Mouse (Mus musculus): ENCODE measurements around the gene Kcnip1. TPM values are rescaled to one million over a fixed set of nuclear protein-coding genes. Genes with fewer than 3 reads are reported as not detected.
A peak's percentile ranks its signal among the peaks of the same experiment; 100 is the strongest.

Gene Kcnip1
- polyA plus RNA-seq, 2 experiments, result 0.10 to 0.25 TPM

DNA sequence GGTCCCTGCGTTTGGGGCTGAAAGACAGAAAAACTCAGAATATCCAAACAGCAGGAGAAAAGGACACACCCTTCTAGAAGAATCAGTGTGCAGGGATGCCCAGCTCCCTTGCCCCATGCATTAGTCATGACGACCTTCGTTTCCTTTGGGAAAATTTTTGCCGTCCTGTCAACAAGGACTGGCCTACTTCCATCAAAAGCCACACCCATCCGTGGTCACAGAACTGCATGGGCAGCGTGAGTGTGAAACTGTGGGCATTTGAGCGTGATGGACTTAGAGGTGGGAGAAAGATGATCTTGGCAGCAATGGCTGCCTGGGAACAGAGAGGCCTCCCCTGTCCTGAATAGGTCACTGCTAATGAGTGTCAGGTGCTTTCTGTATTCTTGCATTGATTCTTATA, 20.8 kb downstream of the Kcnip1 start:
- H3K4me3 ChIP-seq (ENCODE audit: insufficient read depth in 1 of 2, low read depth in 2 of 2, low read length in 2 of 2), result no peak overlapping the region
- H3K9me3 ChIP-seq (ENCODE audit: control insufficient read depth, low read length), result no peaks in the 10 kb centered on the region
- no peaks in the 10 kb centered on the region for H3K36me3 ChIP-seq (replicated peaks; ENCODE audit: control insufficient read depth, insufficient read depth, low read depth)
- no peak overlapping the region for H3K4me2 ChIP-seq (ENCODE audit: low read depth)
- no peaks in the 10 kb centered on the region for H3K4me1 ChIP-seq (replicated peaks; ENCODE audit: control insufficient read depth in 2 of 2, insufficient read depth in 2 of 2, low read length in 1 of 2)
- TF ChIP-seq CTCF (IDR thresholded peaks at IDR 0.05; ENCODE audit: low read depth) (no peak), EP300 (IDR thresholded peaks at IDR 0.05; ENCODE audit: low read depth) (no peak)
- H3K27me3 ChIP-seq (ENCODE audit: control insufficient read depth, insufficient read depth, low read length), result no peaks in the 10 kb centered on the region
- WGBS (ENCODE audit: insufficient replicate concordance), result 57% methylated on average over 7 of the region's 7 CpGs
- H3K9ac ChIP-seq (replicated peaks), result no peak overlapping the region
- no peak for DNase-seq (ENCODE audit: low read depth in 3 of 3, low spot score in 3 of 3)
- H3K27ac ChIP-seq, result no peak overlapping the region
- ATAC-seq (ENCODE audit: insufficient read depth), result no peak

GRCm38 (mm10) chr11:33969199-33969598, 23.8 kb downstream of the Kcnip1 start:
- H3K27me3 ChIP-seq (ENCODE audit: control insufficient read depth, insufficient read depth, low read length), result no peaks in the 10 kb centered on the region
- TF ChIP-seq CTCF (IDR thresholded peaks at IDR 0.05; ENCODE audit: low read depth) (no peak), EP300 (IDR thresholded peaks at IDR 0.05; ENCODE audit: low read depth) (no peak)

GRCm38 (mm10) chr11:33967708-33968107, 25.2 kb downstream of the Kcnip1 start:
- ATAC-seq (ENCODE audit: insufficient read depth) (no peak), DNase-seq (ENCODE audit: low read depth in 3 of 3, low spot score in 3 of 3) (peak in 1 of 3 experiments; percentile 26)
- no peaks in the 10 kb centered on the region for H3K4me1 ChIP-seq (replicated peaks; ENCODE audit: control insufficient read depth in 2 of 2, insufficient read depth in 2 of 2, low read length in 1 of 2)
- TF ChIP-seq EP300 (IDR thresholded peaks at IDR 0.05; ENCODE audit: low read depth) (no peak), CTCF (IDR thresholded peaks at IDR 0.05; ENCODE audit: low read depth) (no peak)
- H3K9me3 ChIP-seq (ENCODE audit: control insufficient read depth, low read length), result no peaks in the 10 kb centered on the region
- no peak overlapping the region for H3K4me3 ChIP-seq (ENCODE audit: insufficient read depth in 1 of 2, low read depth in 2 of 2, low read length in 2 of 2)
- H3K27ac ChIP-seq, result no peak overlapping the region
- 4% methylated on average over 4 of the region's 4 CpGs for WGBS (ENCODE audit: insufficient replicate concordance)
- no peaks in the 10 kb centered on the region for H3K27me3 ChIP-seq (ENCODE audit: control insufficient read depth, insufficient read depth, low read length)
- H3K4me2 ChIP-seq (ENCODE audit: low read depth), result no peak overlapping the region
- H3K9ac ChIP-seq (replicated peaks), result no peak overlapping the region
- H3K36me3 ChIP-seq (replicated peaks; ENCODE audit: control insufficient read depth, insufficient read depth, low read depth), result no peaks in the 10 kb centered on the region

More at GRCm38 (mm10) chr11:33969199-33969598, 23.8 kb downstream of the Kcnip1 start:
- DNase-seq (ENCODE audit: low read depth in 3 of 3, low spot score in 3 of 3) (no peak), ATAC-seq (ENCODE audit: insufficient read depth) (no peak)
- Histone ChIP-seq H3K27ac (no peak overlapping the region), H3K4me3 (ENCODE audit: insufficient read depth in 1 of 2, low read depth in 2 of 2, low read length in 2 of 2) (no peak overlapping the region), H3K36me3 (replicated peaks; ENCODE audit: control insufficient read depth, insufficient read depth, low read depth) (no peaks in the 10 kb centered on the region), H3K9me3 (ENCODE audit: control insufficient read depth, low read length) (no peaks in the 10 kb centered on the region), H3K4me1 (replicated peaks; ENCODE audit: control insufficient read depth in 2 of 2, insufficient read depth in 2 of 2, low read length in 1 of 2) (no peaks in the 10 kb centered on the region), H3K4me2 (ENCODE audit: low read depth) (no peak overlapping the region), H3K9ac (replicated peaks) (no peak overlapping the region)
- 43% methylated on average over 3 of the region's 3 CpGs for WGBS (ENCODE audit: insufficient replicate concordance)

GRCm38 (mm10) chr11:33965380-33965779, 27.6 kb downstream of the Kcnip1 start:
- Histone ChIP-seq H3K4me3 (ENCODE audit: insufficient read depth in 1 of 2, low read depth in 2 of 2, low read length in 2 of 2) (no peak overlapping the region), H3K9ac (replicated peaks) (no peak overlapping the region), H3K4me2 (ENCODE audit: low read depth) (no peak overlapping the region), H3K27ac (no peak overlapping the region), H3K36me3 (replicated peaks; ENCODE audit: control insufficient read depth, insufficient read depth, low read depth) (no peaks in the 10 kb centered on the region), H3K9me3 (ENCODE audit: control insufficient read depth, low read length) (no peaks in the 10 kb centered on the region), H3K27me3 (ENCODE audit: control insufficient read depth, insufficient read depth, low read length) (no peaks in the 10 kb centered on the region), H3K4me1 (replicated peaks; ENCODE audit: control insufficient read depth in 2 of 2, insufficient read depth in 2 of 2, low read length in 1 of 2) (no peaks in the 10 kb centered on the region)
- no peak for ATAC-seq (ENCODE audit: insufficient read depth)
- TF ChIP-seq EP300 (IDR thresholded peaks at IDR 0.05; ENCODE audit: low read depth), result no peak
- TF ChIP-seq CTCF (IDR thresholded peaks at IDR 0.05; ENCODE audit: low read depth), result peak; percentile 17; the same call in 1 of the 2 replicates
- DNase-seq (ENCODE audit: low read depth in 3 of 3, low spot score in 3 of 3), result no peak
- WGBS (ENCODE audit: insufficient replicate concordance), result 10% methylated on average over 2 of the region's 2 CpGs

DNA sequence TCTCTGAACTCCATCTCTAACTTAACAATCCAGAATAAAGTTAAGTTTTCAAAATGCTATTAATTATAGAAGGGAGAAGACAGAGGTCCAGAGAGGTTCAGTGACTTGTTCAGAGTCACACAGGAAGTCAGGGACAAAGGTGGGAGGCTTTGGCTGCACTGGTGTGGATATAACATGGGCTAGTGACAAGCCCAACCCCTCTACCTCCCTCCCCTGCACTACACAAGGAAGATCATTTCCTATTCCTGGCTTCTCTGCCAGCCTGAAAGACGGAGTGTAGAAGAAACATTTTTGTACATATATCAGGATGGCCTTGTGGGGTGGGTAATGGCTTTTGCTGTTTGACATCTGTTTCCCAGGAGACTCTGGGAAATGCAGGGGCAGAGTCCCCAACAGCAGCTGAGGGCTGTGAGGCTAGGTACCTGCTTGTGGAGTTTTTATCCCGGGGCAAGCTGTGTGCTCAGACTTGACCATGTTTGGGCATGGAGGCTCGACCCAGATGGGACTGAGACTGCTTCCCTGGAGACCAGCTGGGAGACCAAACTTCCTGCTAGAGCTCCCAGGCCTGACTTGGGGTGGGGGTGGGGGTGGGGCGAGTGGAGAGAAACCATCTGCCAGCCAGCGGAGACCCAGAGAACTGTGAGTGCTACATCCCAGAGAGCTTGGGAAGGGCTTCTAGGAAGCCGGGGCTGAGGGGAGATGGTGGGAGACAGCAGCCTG, 30.1 kb downstream of the Kcnip1 start, which contains the start of gene Kcnmb1:
Gene Kcnmb1 (plus strand): TSS at position 326 of the 720 bp plus-strand sequence.
- no peak within 1 kb of the TSS for H3K27ac ChIP-seq
- no peak for DNase-seq (ENCODE audit: low read depth in 3 of 3, low spot score in 3 of 3)
- H3K4me2 ChIP-seq (ENCODE audit: low read depth), result no peak within 1 kb of the TSS
- no peak for ATAC-seq (ENCODE audit: insufficient read depth)
- no peaks in the 10 kb centered on the region for H3K27me3 ChIP-seq (ENCODE audit: control insufficient read depth, insufficient read depth, low read length)
- H3K9me3 ChIP-seq (ENCODE audit: control insufficient read depth, low read length), result no peaks in the 10 kb centered on the region
- no peak within 1 kb of the TSS for H3K4me3 ChIP-seq (ENCODE audit: insufficient read depth in 1 of 2, low read depth in 2 of 2, low read length in 2 of 2)
- H3K9ac ChIP-seq (replicated peaks), result no peak within 1 kb of the TSS
- H3K4me1 ChIP-seq (replicated peaks; ENCODE audit: control insufficient read depth in 2 of 2, insufficient read depth in 2 of 2, low read length in 1 of 2), result no peaks in the 10 kb centered on the region
- TF ChIP-seq CTCF (IDR thresholded peaks at IDR 0.05; ENCODE audit: low read depth) (no peak), EP300 (IDR thresholded peaks at IDR 0.05; ENCODE audit: low read depth) (no peak)
- no peaks in the 10 kb centered on the region for H3K36me3 ChIP-seq (replicated peaks; ENCODE audit: control insufficient read depth, insufficient read depth, low read depth)
- WGBS (ENCODE audit: insufficient replicate concordance), result 28% methylated on average over 6 of the region's 6 CpGs

Data from liver, embryonic 14.5 days (tissue).